Mouse (Mus musculus) adrenal gland, postnatal 10 days (tissue): Measurements from ENCODE around the gene Palm3. TPM values are rescaled to one million over a fixed set of nuclear protein-coding genes. Genes with fewer than 3 reads are reported as not detected.
"Not testable (repeated sequence)": the region's sequence is repeated elsewhere in the genome, so short reads cannot be mapped to it uniquely, and the experiment has no call there.

ENCODE experiments used
- DNase-seq: peaks from one replicate; pipeline ENCODE4 v3.0.0; 2021; ENCODE audit warnings: mixed read lengths
- long read RNA-seq, 2 experiments: library from polyadenylated mRNA; stranded (forward); transcript quantifications; one replicate each; pipeline ENCODE4 v2.0.0; 2021
- total RNA-seq, 2 experiments: library from RNA; stranded (reverse); gene quantifications; 2 replicates each; pipeline ENCODE4 v1.2.3; 2021

The Palm3 gene
- under 1 TPM; 0.57 to 0.70 TPM for total RNA-seq
- long read RNA-seq, experiment 1, partial matches to known transcripts: 1 of 1 reads
- long read RNA-seq, experiment 1, other reads (novel, unspliced or antisense): 0 of 1 reads
- long read RNA-seq, experiment 2, partial matches to known transcripts: 2 of 2 reads
- long read RNA-seq, experiment 2, other reads (novel, unspliced or antisense): 0 of 2 reads

GRCm38 (mm10) chr8:84021096-84021495, at the start of gene Palm3:
TSS of gene Palm3 (plus strand) at chr8:84021471.
- peak; percentile 32 for DNase-seq

GRCm38 (mm10) chr8:83971661-83972060, 49.6 kb upstream of the Palm3 start:
- DNase-seq: no peak

GRCm38 (mm10) chr8:83972150-83973120, 48.8 kb upstream of the Palm3 start, which contains the start of gene Prkaca:
TSS of gene Prkaca (plus strand) at chr8:83972993.
- DNase-seq: peak; percentile 98

- peak; percentile 46 for DNase-seq
These were observed 47.9 kb upstream of the Palm3 start for GRCm38 (mm10) chr8:83973161-83974031.

- no peak for DNase-seq
These were observed 46.8 kb upstream of the Palm3 start for GRCm38 (mm10) chr8:83974521-83974920.

GRCm38 (mm10) chr8:83976101-83976630, 45.1 kb upstream of the Palm3 start:
- peak; percentile 43 for DNase-seq

GRCm38 (mm10) chr8:83976779-83977350, 44.4 kb upstream of the Palm3 start:
- DNase-seq: peak; percentile 27

- peak; percentile 57 for DNase-seq
These were observed 43.6 kb upstream of the Palm3 start for GRCm38 (mm10) chr8:83977646-83978045.

- no peak for DNase-seq
These were observed 43.1 kb upstream of the Palm3 start for GRCm38 (mm10) chr8:83978200-83978599.

GRCm38 (mm10) chr8:83980250-83980649, 41.0 kb upstream of the Palm3 start:
- DNase-seq: peak; percentile 26

GRCm38 (mm10) chr8:83980845-83981244, 40.4 kb upstream of the Palm3 start:
- DNase-seq: peak; percentile 76

- DNase-seq: no peak
These were observed 39.7 kb upstream of the Palm3 start for GRCm38 (mm10) chr8:83981533-83981932.

- DNase-seq: no peak
These were observed 38.8 kb upstream of the Palm3 start for GRCm38 (mm10) chr8:83982449-83982848.

- DNase-seq: not testable (repeated sequence)
These were observed 38.0 kb upstream of the Palm3 start for GRCm38 (mm10) chr8:83983222-83983621.

- no peak for DNase-seq
These were observed 32.0 kb upstream of the Palm3 start for GRCm38 (mm10) chr8:83989243-83989642.

- DNase-seq: no peak
These were observed 31.1 kb upstream of the Palm3 start for GRCm38 (mm10) chr8:83990170-83990569.

GRCm38 (mm10) chr8:83992488-83992887, 28.8 kb upstream of the Palm3 start:
- DNase-seq: no peak

GRCm38 (mm10) chr8:83994030-83994429, 27.2 kb upstream of the Palm3 start:
- no peak for DNase-seq

GRCm38 (mm10) chr8:83995973-83996372, 25.3 kb upstream of the Palm3 start:
- peak; percentile 28 for DNase-seq

GRCm38 (mm10) chr8:83996567-83997505, 24.4 kb upstream of the Palm3 start:
- DNase-seq: peak; percentile 94
